Mouse (Mus musculus) lung, postnatal 0 days (tissue): Measurements from ENCODE around the gene Gpank1. TPM values are rescaled to one million over a fixed set of nuclear protein-coding genes. Genes with fewer than 3 reads are reported as not detected.
A peak's percentile ranks its signal among the peaks of the same experiment; 100 is the strongest.

Experiments used
- ATAC-seq: fragments of 200-750 bp; cut with Nextera tagmentation; 2 replicates; pipeline ENCODE4 v1.8.0; 2017; ENCODE audit warnings: moderate library complexity
- DNase-seq: peaks from one replicate; pipeline ENCODE4 v3.0.0-alpha.2; 2016; ENCODE audit warnings: low spot score
- H3K27ac ChIP-seq: fragments of 300-500 bp; sonication (generic); 2 replicates; pipeline ENCODE4 v1.5.1; 2014; ENCODE audit warnings: antibody characterized with exemption, mild to moderate bottlenecking, low read length, mixed read lengths
- H3K27me3 ChIP-seq: fragments of 300-500 bp; sonication (generic); replicated peaks from 2 replicates; pipeline ENCODE4 v1.6.1; 2014; ENCODE audit warnings: low read length, mixed read lengths; ENCODE audit not compliant: insufficient read depth
- H3K36me3 ChIP-seq: fragments of 300-500 bp; sonication (generic); 2 replicates; pipeline ENCODE4 v1.6.1; 2014; ENCODE audit warnings: low read length, mixed read lengths; ENCODE audit not compliant: insufficient read depth
- H3K4me1 ChIP-seq: fragments of 300-500 bp; sonication (generic); 2 replicates; pipeline ENCODE4 v1.6.1; 2014; ENCODE audit warnings: antibody characterized with exemption, low read depth, low read length, mixed read lengths; ENCODE audit not compliant: insufficient read depth
- H3K4me2 ChIP-seq: fragments of 300-500 bp; sonication (generic); replicated peaks from 2 replicates; pipeline ENCODE4 v1.6.1; 2014; ENCODE audit warnings: low read depth, mild to moderate bottlenecking, low read length, moderate library complexity, mixed read lengths
- H3K4me3 ChIP-seq: fragments of 300-500 bp; sonication (generic); 2 replicates; pipeline ENCODE4 v1.5.1; 2014; ENCODE audit warnings: low read depth, low read length
- H3K9ac ChIP-seq: fragments of 300-500 bp; sonication (generic); replicated peaks from 2 replicates; pipeline ENCODE4 v1.6.1; 2014; ENCODE audit warnings: low read depth, mild to moderate bottlenecking
- H3K9me3 ChIP-seq: fragments of 300-500 bp; sonication (generic); 2 replicates; pipeline ENCODE4 v1.6.1; 2016; ENCODE audit warnings: low read length, mixed read lengths
- CTCF ChIP-seq: IDR thresholded peaks from 2 replicates; pipeline ENCODE4 v1.5.1; 2016; ENCODE audit warnings: antibody characterized with exemption, mild to moderate bottlenecking
- EP300 ChIP-seq: IDR thresholded peaks from 2 replicates; pipeline ENCODE4 v1.6.1; 2016; ENCODE audit warnings: antibody characterized with exemption, mild to moderate bottlenecking, control low read depth
- WGBS: fragments of 180-500 bp; shearing (Covaris S2); extraction: QIAGEN DNeasy Blood & Tissue Kit; methylation state at CpG from one replicate; pipeline ENCODE4 v1.1.7; 2014; 5-methylcytosine and 5-hydroxymethylcytosine counted together
- polyA plus RNA-seq: library from polyadenylated mRNA; unstranded; fragments of >200 nt; fragmentation: Nextera tagmentation; extraction: Ambion mirVana; gene quantifications from 2 replicates; pipeline ENCODE4 v1.2.1, GENCODE M21; 2015

Gpank1 gene
- polyA plus RNA-seq, 1 experiment from 2014 or later = 18.5 TPM

DNA sequence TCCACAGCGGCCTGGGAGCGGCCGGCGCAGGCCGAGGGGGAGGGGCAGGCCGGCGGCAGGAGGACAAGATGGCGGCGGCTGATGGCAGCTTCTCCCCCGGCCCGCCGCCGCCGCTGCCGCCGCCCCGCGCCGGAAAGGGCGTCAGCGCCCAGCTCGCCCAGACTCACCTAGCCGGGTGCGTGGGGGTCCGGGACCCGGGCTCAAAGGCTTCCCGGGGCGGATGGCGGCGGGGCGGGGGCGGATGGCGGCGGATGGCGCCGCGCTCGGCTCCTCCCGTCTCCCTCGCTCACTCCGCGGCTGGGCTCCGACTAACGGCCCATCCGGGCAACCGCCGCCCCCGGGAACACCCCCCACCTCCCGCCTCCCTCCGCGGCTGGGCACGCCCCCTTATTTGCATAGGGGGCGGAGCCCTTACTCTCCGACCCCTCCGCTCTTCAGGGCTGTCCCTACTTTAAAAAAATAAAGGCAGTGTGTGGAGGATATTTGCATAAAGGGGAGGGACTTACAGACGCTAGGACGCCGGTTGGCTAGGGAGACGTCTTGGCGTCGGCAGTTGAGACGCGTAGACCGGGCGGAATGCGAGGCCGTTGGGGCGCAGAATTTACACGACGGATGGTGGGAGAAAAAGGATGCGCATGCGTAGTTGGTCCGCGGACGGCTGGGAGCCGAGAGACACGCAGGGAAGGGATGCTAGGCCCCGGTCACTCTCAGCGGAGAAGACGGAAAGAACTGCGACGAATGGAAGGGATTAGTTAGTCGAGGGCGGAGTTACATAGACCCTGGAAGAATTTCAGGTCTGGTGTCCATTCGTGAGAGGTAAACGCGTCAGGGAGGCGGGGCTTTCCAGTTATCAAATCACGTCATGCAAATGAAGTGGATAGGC, 43.6 kb downstream of the Gpank1 start, which contains the start of gene Prrc2a:
TSS of gene Prrc2a (minus strand) at position 330 of the 883 bp plus-strand sequence.
- ATAC-seq (peak; percentile 96), DNase-seq (peak; percentile 100)
- peak within 1 kb of the TSS; percentile 97 for H3K27ac ChIP-seq
- peak within 1 kb of the TSS; percentile 71 for H3K4me2 ChIP-seq
- peak within 1 kb of the TSS; percentile 97 for H3K4me3 ChIP-seq
- H3K27me3 ChIP-seq = no peaks in the 10 kb centered on the region
- WGBS = 1% methylated on average over 40 of the region's 89 CpGs
- peak within 1 kb of the TSS; percentile 99 for H3K9ac ChIP-seq
- no peaks in the 10 kb centered on the region for H3K9me3 ChIP-seq
- TF ChIP-seq EP300 = no peak
- TF ChIP-seq CTCF = 0 out of 2 replicates have a peak, but pooled peaks have one; percentile 6
- H3K4me1 ChIP-seq = peaks cover 12% of the 10 kb centered on the region
- peaks cover 20% of the 10 kb centered on the region for H3K36me3 ChIP-seq

DNA sequence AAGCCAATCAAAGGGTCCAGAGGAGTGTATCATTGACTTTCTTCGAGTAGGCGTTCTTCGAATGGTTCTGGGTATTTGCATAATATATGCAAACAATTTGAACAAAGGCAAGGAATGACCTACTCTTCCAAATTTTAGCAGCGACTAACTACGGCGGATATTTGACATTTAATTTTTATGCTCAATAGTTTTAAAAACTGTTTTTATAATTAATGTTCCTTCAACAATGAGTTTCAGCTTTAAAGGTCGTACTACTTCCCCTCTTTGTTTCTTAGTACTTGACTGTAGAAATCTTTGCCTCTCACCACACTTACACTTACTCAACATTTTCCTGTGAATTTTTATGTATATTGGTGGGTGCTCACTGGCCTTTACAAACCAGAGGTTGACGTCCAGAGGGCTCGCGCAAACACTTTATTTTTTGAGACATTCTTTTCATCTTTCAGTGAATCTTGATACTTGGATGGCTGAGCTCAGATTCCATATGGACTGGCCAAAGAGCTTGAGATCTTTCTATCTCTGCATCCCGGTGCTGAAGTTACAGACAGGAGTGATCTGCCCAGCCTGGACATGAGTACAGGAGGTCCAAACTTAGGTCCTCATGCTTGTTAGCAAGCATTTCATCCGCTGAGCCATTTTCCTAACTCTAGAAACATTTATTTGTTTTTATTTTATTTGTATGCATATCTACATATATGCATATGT, 44.3 kb downstream of the Gpank1 start:
- Histone ChIP-seq H3K9me3 (no peaks in the 10 kb centered on the region), H3K36me3 (peaks cover 12% of the 10 kb centered on the region), H3K27ac (peak overlapping the region; percentile 96), H3K4me3 (peak overlapping the region; percentile 97), H3K4me2 (peak overlapping the region; percentile 46), H3K27me3 (no peaks in the 10 kb centered on the region), H3K4me1 (peaks cover 12% of the 10 kb centered on the region), H3K9ac (peak overlapping the region; percentile 34; the same call in 1 of the 2 replicates)
- TF ChIP-seq CTCF (no peak), EP300 (no peak; the same call in 1 of the 2 replicates)
- ATAC-seq (peak; percentile 82; the same call in 1 of the 2 replicates), DNase-seq (no peak)
- 14% methylated on average over 12 of the region's 12 CpGs for WGBS

DNA sequence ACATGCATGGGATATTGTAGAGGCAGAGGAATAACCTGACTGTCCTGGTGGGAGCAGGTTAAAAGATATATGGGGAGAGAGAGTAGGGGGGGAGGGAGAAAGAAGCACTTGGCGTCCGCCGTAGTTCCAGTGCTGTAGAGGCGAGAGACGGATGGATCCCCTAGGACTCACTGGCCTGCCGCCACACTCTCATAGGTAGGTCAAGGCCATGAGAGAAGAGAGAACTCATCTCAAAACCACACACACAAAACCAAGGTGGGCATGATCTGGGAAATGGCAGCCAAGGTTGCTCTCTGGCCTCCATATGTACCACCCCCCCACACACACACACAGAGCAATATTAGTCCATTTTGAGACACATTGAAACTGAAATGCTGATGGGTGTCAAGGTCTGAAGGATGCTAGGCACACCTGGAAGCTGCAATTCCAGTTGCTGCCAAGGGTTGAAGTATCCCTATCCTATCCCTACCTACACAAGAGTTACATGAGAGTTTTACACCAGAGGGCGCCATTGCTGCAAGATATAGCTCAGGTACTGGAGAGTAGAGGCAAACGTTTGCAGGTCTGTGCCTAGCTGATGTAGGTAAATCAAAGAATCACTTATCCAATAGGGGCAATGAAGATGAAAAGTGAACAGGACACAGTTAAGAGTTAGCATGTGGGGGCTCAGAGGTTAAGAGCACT, 45.2 kb downstream of the Gpank1 start:
- Histone ChIP-seq H3K27me3 (no peaks in the 10 kb centered on the region), H3K27ac (peak overlapping the region; percentile 96; the same call in 1 of the 2 replicates), H3K36me3 (0 out of 2 replicates have a peak, but pooled peaks cover 5% of the 10 kb centered on the region), H3K4me2 (no peak overlapping the region), H3K4me3 (no peak overlapping the region), H3K9me3 (no peaks in the 10 kb centered on the region), H3K4me1 (peaks cover 12% of the 10 kb centered on the region), H3K9ac (no peak overlapping the region)
- ATAC-seq = no peak
- DNase-seq = peak; percentile 81
- WGBS = 69% methylated on average over 8 of the region's 8 CpGs
- no peak for TF ChIP-seq EP300
- TF ChIP-seq CTCF = peak; percentile 83

DNA sequence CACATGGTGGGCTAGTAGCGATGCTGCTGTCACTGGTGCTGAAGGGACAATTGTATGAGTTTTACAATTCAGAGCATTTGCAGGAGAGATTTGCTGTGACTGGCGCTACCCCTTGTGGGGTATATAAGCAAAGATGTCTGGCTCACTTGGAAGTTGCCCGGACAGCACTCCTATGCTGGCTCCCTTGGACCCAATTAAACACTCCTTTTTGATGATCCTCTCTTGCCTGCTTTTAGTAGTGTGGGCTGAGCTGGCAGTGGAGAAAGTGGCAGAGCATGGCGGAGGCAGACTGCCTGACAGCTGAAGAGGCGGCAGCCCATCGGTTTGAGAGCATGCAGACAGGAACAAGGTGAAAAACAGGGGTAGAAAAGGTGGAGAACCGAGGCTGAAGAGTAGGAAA, 46.5 kb downstream of the Gpank1 start:
- Histone ChIP-seq H3K27ac (no peak overlapping the region), H3K4me3 (no peak overlapping the region), H3K9ac (no peak overlapping the region), H3K4me1 (peaks cover 7% of the 10 kb centered on the region; the same call in 1 of the 2 replicates), H3K27me3 (no peaks in the 10 kb centered on the region), H3K36me3 (no peaks in the 10 kb centered on the region), H3K4me2 (no peak overlapping the region), H3K9me3 (no peaks in the 10 kb centered on the region)
- ATAC-seq = no peak
- TF ChIP-seq EP300 (no peak), CTCF (no peak)
- 86% methylated on average over 7 of the region's 7 CpGs for WGBS
- DNase-seq = no peak

DNA sequence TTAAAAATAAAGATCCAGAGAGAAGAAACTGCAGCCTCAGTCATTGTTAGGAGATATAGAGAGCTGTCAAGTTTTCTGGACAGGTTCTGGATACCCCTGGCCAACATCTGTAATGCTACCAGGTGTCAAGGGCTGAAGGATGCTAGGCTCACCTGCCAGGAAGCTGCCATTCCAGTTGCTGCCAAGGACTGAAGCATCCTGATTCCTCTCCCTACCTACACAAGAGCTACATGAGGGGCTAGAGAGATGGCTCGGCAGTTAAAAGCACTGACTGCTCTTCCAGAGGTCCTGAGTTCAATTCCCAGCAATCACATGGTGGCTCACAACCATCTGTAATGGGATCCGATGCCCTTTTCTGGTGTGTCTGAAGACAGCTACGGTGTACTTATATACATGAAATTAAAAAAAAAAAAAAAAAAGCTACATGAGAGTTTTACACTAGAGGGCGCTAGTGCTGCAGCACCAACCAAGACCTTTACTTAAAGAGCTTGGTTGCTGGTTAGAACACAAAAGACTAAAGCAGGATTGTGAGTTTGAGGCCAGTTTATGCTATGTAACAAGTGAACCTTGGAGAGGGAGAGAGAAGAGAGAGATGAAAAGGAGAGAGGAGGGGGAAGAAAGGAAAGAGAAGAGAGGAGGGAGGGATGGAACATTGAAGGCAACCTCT, 47.4 kb downstream of the Gpank1 start:
- WGBS = 17% methylated on average over 4 of the region's 4 CpGs
- H3K9me3 ChIP-seq = no peaks in the 10 kb centered on the region
- H3K36me3 ChIP-seq = no peaks in the 10 kb centered on the region
- no peak overlapping the region for H3K27ac ChIP-seq
- TF ChIP-seq CTCF (peak; percentile 76), EP300 (no peak)
- H3K4me2 ChIP-seq = no peak overlapping the region
- peaks cover 7% of the 10 kb centered on the region; the same call in 1 of the 2 replicates for H3K4me1 ChIP-seq
- H3K9ac ChIP-seq = no peak overlapping the region
- peak; percentile 82 for DNase-seq
- ATAC-seq = no peak
- no peak overlapping the region for H3K4me3 ChIP-seq
- H3K27me3 ChIP-seq = no peaks in the 10 kb centered on the region
